Mouse (Mus musculus): Measurements from ENCODE around the gene Mlec. TPM values are rescaled to one million over a fixed set of nuclear protein-coding genes. Genes with fewer than 3 reads are reported as not detected.
"Not testable (repeated sequence)": the region's sequence is repeated elsewhere in the genome, so short reads cannot be mapped to it uniquely, and the experiment has no call there.

Gene Mlec
- polyA plus RNA-seq, 1 experiment from 2014 or later, result 59.5 TPM

GRCm38 (mm10) chr5:115125211-115125871 is 32.6 kb downstream of the Mlec start:
- H3K27me3 ChIP-seq (ENCODE audit: insufficient read depth, poor library complexity, severe bottlenecking), result no peaks in the 10 kb centered on the region
- peaks cover 8% of the 10 kb centered on the region; the same call in 1 of the 2 replicates for H3K4me1 ChIP-seq (replicated peaks)
- peak; percentile 81 for DNase-seq (ENCODE audit: low spot score)
- WGBS, result 31% methylated on average over 24 of the region's 24 CpGs
- no peaks in the 10 kb centered on the region for H3K9me3 ChIP-seq
- H3K27ac ChIP-seq, result no peak overlapping the region
- peaks cover 82% of the 10 kb centered on the region for H3K36me3 ChIP-seq
- no peak overlapping the region for H3K4me3 ChIP-seq

- Histone ChIP-seq H3K9me3 (no peaks in the 10 kb centered on the region), H3K4me1 (replicated peaks) (peaks cover 8% of the 10 kb centered on the region; the same call in 1 of the 2 replicates), H3K27ac (no peak overlapping the region), H3K36me3 (peaks cover 76% of the 10 kb centered on the region), H3K27me3 (ENCODE audit: insufficient read depth, poor library complexity, severe bottlenecking) (no peaks in the 10 kb centered on the region), H3K4me3 (no peak overlapping the region)
- DNase-seq (ENCODE audit: low spot score), result no peak
- WGBS, result 94% methylated on average over 6 of the region's 6 CpGs
These were observed 33.3 kb downstream of the Mlec start for GRCm38 (mm10) chr5:115124690-115125089.

- Histone ChIP-seq H3K36me3 (peaks cover 58% of the 10 kb centered on the region), H3K27me3 (ENCODE audit: insufficient read depth, poor library complexity, severe bottlenecking) (no peaks in the 10 kb centered on the region), H3K9me3 (no peaks in the 10 kb centered on the region), H3K4me1 (replicated peaks) (peaks cover 23% of the 10 kb centered on the region), H3K27ac (no peak overlapping the region), H3K4me3 (no peak overlapping the region)
- WGBS, result 83% methylated on average over 5 of the region's 5 CpGs
- no peak for DNase-seq (ENCODE audit: low spot score)
These were observed 37.0 kb downstream of the Mlec start for GRCm38 (mm10) chr5:115120978-115121377.

GRCm38 (mm10) chr5:115118961-115119570 is 38.9 kb downstream of the Mlec start, which contains the start of gene Acads:
TSS of gene Acads (minus strand) at chr5:115119346.
- peak; percentile 89 for DNase-seq (ENCODE audit: low spot score)
- Histone ChIP-seq H3K9me3 (no peaks in the 10 kb centered on the region), H3K4me3 (peak within 1 kb of the TSS; percentile 75), H3K36me3 (peaks cover 57% of the 10 kb centered on the region), H3K4me1 (replicated peaks) (peaks cover 15% of the 10 kb centered on the region), H3K27ac (peak within 1 kb of the TSS; percentile 93), H3K27me3 (ENCODE audit: insufficient read depth, poor library complexity, severe bottlenecking) (no peaks in the 10 kb centered on the region)
- WGBS, result under 1% methylated on average over 39 of the region's 39 CpGs

GRCm38 (mm10) chr5:115117467-115117866 is 40.5 kb downstream of the Mlec start:
- Histone ChIP-seq H3K4me1 (replicated peaks) (peaks cover 15% of the 10 kb centered on the region), H3K27me3 (ENCODE audit: insufficient read depth, poor library complexity, severe bottlenecking) (no peaks in the 10 kb centered on the region), H3K4me3 (no peak overlapping the region), H3K27ac (no peak overlapping the region), H3K9me3 (no peaks in the 10 kb centered on the region), H3K36me3 (peaks cover 57% of the 10 kb centered on the region)
- no peak for DNase-seq (ENCODE audit: low spot score)
- 97% methylated on average over 13 of the region's 13 CpGs for WGBS

GRCm38 (mm10) chr5:115116426-115116825 is 41.6 kb downstream of the Mlec start:
- 91% methylated on average over 3 of the region's 3 CpGs for WGBS
- H3K4me3 ChIP-seq, result no peak overlapping the region
- H3K36me3 ChIP-seq, result peaks cover 63% of the 10 kb centered on the region
- H3K4me1 ChIP-seq (replicated peaks), result peaks cover 23% of the 10 kb centered on the region
- DNase-seq (ENCODE audit: low spot score), result no peak
- H3K27ac ChIP-seq, result no peak overlapping the region
- no peaks in the 10 kb centered on the region for H3K9me3 ChIP-seq
- no peaks in the 10 kb centered on the region for H3K27me3 ChIP-seq (ENCODE audit: insufficient read depth, poor library complexity, severe bottlenecking)

GRCm38 (mm10) chr5:115114501-115114900 is 43.5 kb downstream of the Mlec start:
- Histone ChIP-seq H3K4me3 (no peak overlapping the region), H3K27me3 (ENCODE audit: insufficient read depth, poor library complexity, severe bottlenecking) (no peaks in the 10 kb centered on the region), H3K27ac (no peak overlapping the region), H3K4me1 (replicated peaks) (peaks cover 41% of the 10 kb centered on the region), H3K9me3 (no peaks in the 10 kb centered on the region), H3K36me3 (peaks cover 83% of the 10 kb centered on the region)
- no peak for DNase-seq (ENCODE audit: low spot score)
- 95% methylated on average over 8 of the region's 8 CpGs for WGBS

- Histone ChIP-seq H3K4me1 (replicated peaks) (peaks cover 29% of the 10 kb centered on the region), H3K9me3 (no peaks in the 10 kb centered on the region), H3K27ac (no peak overlapping the region), H3K36me3 (peaks cover 84% of the 10 kb centered on the region), H3K27me3 (ENCODE audit: insufficient read depth, poor library complexity, severe bottlenecking) (no peaks in the 10 kb centered on the region), H3K4me3 (no peak overlapping the region)
- DNase-seq (ENCODE audit: low spot score), result no peak
- WGBS, result 95% methylated on average over 12 of the region's 12 CpGs
These were observed 44.7 kb downstream of the Mlec start for GRCm38 (mm10) chr5:115113244-115113643.

GRCm38 (mm10) chr5:115111156-115111555 is 46.8 kb downstream of the Mlec start:
- peak overlapping the region; percentile 66 for H3K27ac ChIP-seq
- H3K4me3 ChIP-seq, result no peak overlapping the region
- DNase-seq (ENCODE audit: low spot score), result no peak
- H3K9me3 ChIP-seq, result no peaks in the 10 kb centered on the region
- peaks cover 28% of the 10 kb centered on the region for H3K4me1 ChIP-seq (replicated peaks)
- 92% methylated on average over 8 of the region's 8 CpGs for WGBS
- no peaks in the 10 kb centered on the region for H3K27me3 ChIP-seq (ENCODE audit: insufficient read depth, poor library complexity, severe bottlenecking)
- H3K36me3 ChIP-seq, result peaks cover 78% of the 10 kb centered on the region

GRCm38 (mm10) chr5:115103253-115103652 is 54.7 kb downstream of the Mlec start:
- H3K27ac ChIP-seq; H3K27me3 ChIP-seq (ENCODE audit: insufficient read depth, poor library complexity, severe bottlenecking); H3K4me1 ChIP-seq (replicated peaks); DNase-seq (ENCODE audit: low spot score); H3K9me3 ChIP-seq; H3K4me3 ChIP-seq: not testable (repeated sequence)
- 96% methylated on average over 23 of the region's 23 CpGs for WGBS
- peaks cover 77% of the 10 kb centered on the region for H3K36me3 ChIP-seq

- Histone ChIP-seq H3K9me3 (no peaks in the 10 kb centered on the region), H3K4me1 (replicated peaks) (no peaks in the 10 kb centered on the region), H3K27me3 (ENCODE audit: insufficient read depth, poor library complexity, severe bottlenecking) (no peaks in the 10 kb centered on the region), H3K36me3 (peaks cover 81% of the 10 kb centered on the region), H3K27ac (no peak overlapping the region), H3K4me3 (no peak overlapping the region)
- WGBS, result 88% methylated on average over 2 of the region's 2 CpGs
- DNase-seq (ENCODE audit: low spot score), result no peak
These were observed 55.7 kb downstream of the Mlec start for GRCm38 (mm10) chr5:115102231-115102630.

GRCm38 (mm10) chr5:115100473-115100872 is 57.5 kb downstream of the Mlec start:
- no peak for DNase-seq (ENCODE audit: low spot score)
- WGBS, result 88% methylated on average over 6 of the region's 6 CpGs
- H3K4me3 ChIP-seq, result no peak overlapping the region
- H3K4me1 ChIP-seq (replicated peaks), result no peaks in the 10 kb centered on the region
- no peaks in the 10 kb centered on the region for H3K9me3 ChIP-seq
- no peaks in the 10 kb centered on the region for H3K27me3 ChIP-seq (ENCODE audit: insufficient read depth, poor library complexity, severe bottlenecking)
- H3K36me3 ChIP-seq, result peaks cover 92% of the 10 kb centered on the region
- no peak overlapping the region for H3K27ac ChIP-seq

- 91% methylated on average over 9 of the region's 9 CpGs for WGBS
- Histone ChIP-seq H3K9me3 (no peaks in the 10 kb centered on the region), H3K4me1 (replicated peaks) (no peaks in the 10 kb centered on the region), H3K4me3 (no peak overlapping the region), H3K36me3 (peaks cover 96% of the 10 kb centered on the region), H3K27ac (no peak overlapping the region), H3K27me3 (ENCODE audit: insufficient read depth, poor library complexity, severe bottlenecking) (no peaks in the 10 kb centered on the region)
- DNase-seq (ENCODE audit: low spot score), result no peak
These were observed 58.0 kb downstream of the Mlec start for GRCm38 (mm10) chr5:115099991-115100390.

All from hindbrain, embryonic 10.5 days (tissue).